Mouse (Mus musculus) MEL-GATA-1-ER (cell line): ENCODE measurements at regions not wholly inside any gene's neighbourhood (a gene's known extent, or its start where the extent isn't known, plus 50 kb on each side); places are given as distances from the start of the nearest gene placed in this dataset.

Experiments
- DNase-seq: peaks from one replicate; pipeline ENCODE4 v3.0.0-alpha.2; 2012; ENCODE audit warnings: low read depth; ENCODE audit errors: extremely low read depth

DNA sequence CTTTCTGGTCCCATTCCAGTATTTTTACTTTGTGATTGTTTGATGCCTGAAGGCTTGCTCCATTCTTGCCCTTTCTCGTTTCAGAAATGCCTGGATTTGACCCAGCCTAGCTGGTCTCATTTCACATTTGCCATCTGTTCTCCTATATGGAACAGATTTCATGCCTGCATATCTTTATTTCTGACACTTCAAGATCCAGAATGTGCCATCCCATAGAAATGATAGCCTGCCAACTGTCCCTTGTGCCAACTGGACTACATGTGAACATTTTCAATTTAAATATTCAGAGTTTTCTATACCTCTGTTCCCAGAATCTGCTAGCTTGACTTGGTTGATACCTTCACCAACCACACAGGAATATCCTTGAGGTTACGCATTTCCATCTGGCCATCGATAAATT is 669.0 kb downstream of the Fscb start:
- DNase-seq, result no peak

GRCm38 (mm10) chr12:63804008-63804407 is 670.5 kb downstream of the Fscb start:
- no peak for DNase-seq

GRCm38 (mm10) chr12:63791667-63792066 is 682.8 kb downstream of the Fscb start:
- no peak for DNase-seq

DNA sequence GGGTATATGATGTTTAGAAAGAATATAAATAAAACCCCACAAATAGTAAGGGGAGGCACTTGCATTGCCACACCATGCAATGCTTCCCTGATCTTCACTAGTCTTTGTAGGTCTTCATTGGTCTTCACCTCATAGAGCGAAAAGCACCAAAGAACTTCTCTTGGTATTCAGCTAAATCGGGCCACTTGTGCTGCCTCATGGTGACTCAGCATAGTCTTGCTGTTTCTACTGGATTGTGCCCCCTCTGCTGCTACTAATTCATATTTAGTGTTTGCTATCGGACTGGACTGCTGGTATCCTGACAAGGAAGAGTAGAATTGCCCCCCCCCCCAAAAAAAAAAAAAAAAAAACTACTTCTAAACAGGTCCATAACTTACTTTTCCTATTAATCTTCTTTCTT is 696.6 kb downstream of the Fscb start:
- no peak for DNase-seq

DNA sequence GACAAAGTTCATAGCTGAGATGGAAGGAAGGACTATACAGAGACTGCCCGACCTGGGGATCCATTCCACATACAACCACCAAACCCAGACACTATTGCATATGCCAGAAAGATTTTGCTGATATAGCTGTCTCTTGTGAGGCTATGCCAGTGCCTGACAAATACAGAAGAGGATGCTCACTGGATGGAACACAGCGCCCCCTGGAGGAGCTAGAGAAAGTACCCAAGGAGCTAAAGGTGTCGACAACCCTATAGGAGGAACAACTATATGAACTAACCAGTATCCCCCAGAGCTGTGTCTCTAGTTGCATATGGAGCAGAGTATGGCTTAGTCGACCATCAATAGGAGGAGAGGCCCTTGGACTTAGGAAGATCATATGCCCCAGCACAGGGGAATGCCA is 713.4 kb downstream of the Fscb start:
- peak; percentile 18 for DNase-seq
